Mouse (Mus musculus) midbrain, embryonic 10.5 days (tissue): ENCODE results near the gene Frem1. TPM values are rescaled to one million over a fixed set of nuclear protein-coding genes. Genes with fewer than 3 reads are reported as not detected.

Source experiments
- DNase-seq: peaks from one replicate; pipeline ENCODE4 v3.0.0-alpha.2; 2017; ENCODE audit warnings: low spot score
- H3K27ac ChIP-seq: fragments of 300-500 bp; sonication (generic); replicated peaks from 2 replicates; pipeline ENCODE4 v1.5.1; 2016; ENCODE audit warnings: mild to moderate bottlenecking
- H3K27me3 ChIP-seq: fragments of 300-500 bp; sonication (generic); 2 replicates; pipeline ENCODE4 v1.6.1; 2016; ENCODE audit warnings: low read depth, mild to moderate bottlenecking; ENCODE audit not compliant: poor library complexity, severe bottlenecking
- H3K36me3 ChIP-seq: fragments of 300-500 bp; sonication (generic); 2 replicates; pipeline ENCODE4 v1.6.1; 2016; ENCODE audit warnings: mild to moderate bottlenecking, moderate library complexity
- H3K4me1 ChIP-seq: fragments of 300-500 bp; sonication (generic); 2 replicates; pipeline ENCODE4 v1.6.1; 2016
- H3K4me3 ChIP-seq: fragments of 300-500 bp; sonication (generic); 2 replicates; pipeline ENCODE4 v1.5.1; 2016; ENCODE audit warnings: mild to moderate bottlenecking, moderate library complexity
- H3K9me3 ChIP-seq: fragments of 300-500 bp; sonication (generic); replicated peaks from 2 replicates; pipeline ENCODE4 v1.6.1; 2016; ENCODE audit warnings: mild to moderate bottlenecking
- WGBS: fragments of 180-500 bp; shearing (Covaris S2); methylation state at CpG from one replicate; pipeline ENCODE4 v1.1.7; 2016; 5-methylcytosine and 5-hydroxymethylcytosine counted together
- polyA plus RNA-seq: library from polyadenylated mRNA; unstranded; fragments of >200 nt; fragmentation: Nextera tagmentation; extraction: Ambion mirVana; gene quantifications from 2 replicates; pipeline ENCODE4 v1.2.1, GENCODE M21; 2016

The Frem1 gene
- polyA plus RNA-seq, 1 experiment from 2014 or later, result 6.0 TPM

DNA sequence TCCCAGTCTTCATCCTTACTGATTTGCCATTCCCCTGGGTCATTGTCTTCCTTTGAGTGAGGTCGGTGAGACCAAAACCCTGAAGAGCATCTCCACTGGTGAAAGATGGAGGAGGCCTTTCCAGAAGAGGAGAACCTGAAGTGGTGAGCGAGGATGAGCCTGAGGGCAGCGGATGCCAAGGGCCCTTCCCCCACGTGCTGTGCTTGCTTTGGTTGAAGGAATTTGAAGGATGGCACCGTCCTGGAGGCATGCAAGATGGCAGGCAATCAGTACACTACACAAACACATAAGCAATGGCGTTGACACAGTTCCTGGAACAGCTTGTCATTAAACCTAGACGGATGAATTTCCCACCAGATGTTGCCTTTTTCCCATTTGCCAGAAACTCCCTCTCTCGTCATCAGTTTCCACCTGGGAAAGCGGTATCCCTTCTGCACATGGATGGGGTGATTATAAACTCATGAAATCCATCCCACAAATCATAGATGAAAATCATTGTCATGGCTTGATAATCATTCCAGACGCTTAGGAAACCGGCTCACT lies 137.5 kb downstream of the Frem1 start:
- Histone ChIP-seq H3K4me1 (peaks cover 15% of the 10 kb centered on the region), H3K9me3 (no peaks in the 10 kb centered on the region), H3K27me3 (no peaks in the 10 kb centered on the region), H3K27ac (no peak overlapping the region), H3K36me3 (peaks cover 3% of the 10 kb centered on the region; the same call in 1 of the 2 replicates), H3K4me3 (no peak overlapping the region)
- no peak for DNase-seq
- 88% methylated on average over 11 of the region's 11 CpGs for WGBS

DNA sequence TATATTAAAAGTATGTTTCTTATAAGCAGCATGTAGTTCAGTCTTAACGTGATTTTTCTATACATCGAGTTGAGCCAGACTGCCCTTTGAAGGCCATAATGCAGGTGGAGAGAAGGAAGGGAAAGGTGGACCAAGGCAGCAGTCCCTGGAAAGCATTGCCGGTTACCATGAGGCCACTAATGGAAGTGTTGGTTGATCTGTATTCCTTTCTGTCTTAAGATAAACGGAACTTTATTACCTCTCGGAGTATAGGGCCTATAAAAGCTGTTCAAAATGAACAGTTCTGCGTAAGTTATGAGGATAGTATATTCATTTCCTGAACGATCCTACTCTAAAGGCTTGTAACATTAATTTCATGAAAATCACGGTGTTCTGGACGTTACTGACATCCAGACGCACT lies 156.9 kb downstream of the Frem1 start:
- no peak overlapping the region for H3K4me3 ChIP-seq
- WGBS, result 96% methylated on average over 10 of the region's 10 CpGs

DNA sequence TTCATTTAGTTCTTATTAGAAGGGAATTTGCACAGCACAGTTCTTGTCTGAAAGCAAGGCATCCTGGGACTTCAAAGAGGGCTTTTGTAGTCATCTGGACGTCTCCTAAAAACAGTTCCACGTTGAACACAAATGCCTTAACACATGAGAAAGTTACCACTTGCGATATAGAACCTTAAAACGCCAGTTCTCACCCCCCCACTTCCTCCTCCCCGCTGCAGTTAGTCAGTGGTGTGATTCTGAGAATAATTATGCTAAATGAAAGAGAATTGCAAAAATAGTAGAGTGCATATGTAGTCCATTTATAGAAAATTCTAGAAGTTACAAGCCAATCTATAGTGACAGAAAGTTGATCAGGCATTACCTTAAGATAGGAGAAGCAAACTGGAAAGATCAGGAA lies 159.9 kb downstream of the Frem1 start:
- Histone ChIP-seq H3K36me3 (no peaks in the 10 kb centered on the region), H3K27ac (no peak overlapping the region), H3K9me3 (no peaks in the 10 kb centered on the region), H3K27me3 (no peaks in the 10 kb centered on the region), H3K4me1 (0 out of 2 replicates have a peak, but pooled peaks cover 4% of the 10 kb centered on the region), H3K4me3 (no peak overlapping the region)
- 90% methylated on average over 5 of the region's 5 CpGs for WGBS
- no peak for DNase-seq

More for the DNA sequence above, 156.9 kb downstream of the Frem1 start:
- Histone ChIP-seq H3K27me3 (no peaks in the 10 kb centered on the region), H3K9me3 (no peaks in the 10 kb centered on the region), H3K27ac (no peak overlapping the region), H3K4me1 (0 out of 2 replicates have a peak, but pooled peaks cover under 1% of the 10 kb centered on the region), H3K36me3 (peaks cover 2% of the 10 kb centered on the region; the same call in 1 of the 2 replicates)
- DNase-seq, result no peak

DNA sequence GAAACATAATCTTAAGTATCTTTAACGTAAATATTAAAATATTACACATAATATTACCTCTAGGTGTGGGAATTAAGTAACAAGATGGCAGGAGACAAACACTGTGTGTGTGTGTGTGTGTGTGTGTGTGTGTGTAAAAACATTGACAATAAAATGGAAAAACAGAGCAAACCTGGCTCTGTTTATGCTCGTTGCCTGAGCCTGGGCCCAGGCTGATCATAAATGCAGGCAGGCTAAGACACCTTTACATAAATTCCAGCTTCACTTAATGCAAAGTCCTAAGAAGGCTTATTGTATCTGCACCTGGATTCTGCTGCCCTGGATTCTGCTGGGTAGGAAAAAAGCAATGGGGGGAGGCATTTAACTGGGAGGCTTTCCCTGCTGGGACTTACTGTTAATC lies 160.6 kb downstream of the Frem1 start:
- Histone ChIP-seq H3K4me3 (no peak overlapping the region), H3K36me3 (no peaks in the 10 kb centered on the region), H3K27me3 (no peaks in the 10 kb centered on the region), H3K4me1 (0 out of 2 replicates have a peak, but pooled peaks cover 4% of the 10 kb centered on the region), H3K27ac (no peak overlapping the region), H3K9me3 (no peaks in the 10 kb centered on the region)
- DNase-seq, result no peak
- 95% methylated on average over 2 of the region's 2 CpGs for WGBS

DNA sequence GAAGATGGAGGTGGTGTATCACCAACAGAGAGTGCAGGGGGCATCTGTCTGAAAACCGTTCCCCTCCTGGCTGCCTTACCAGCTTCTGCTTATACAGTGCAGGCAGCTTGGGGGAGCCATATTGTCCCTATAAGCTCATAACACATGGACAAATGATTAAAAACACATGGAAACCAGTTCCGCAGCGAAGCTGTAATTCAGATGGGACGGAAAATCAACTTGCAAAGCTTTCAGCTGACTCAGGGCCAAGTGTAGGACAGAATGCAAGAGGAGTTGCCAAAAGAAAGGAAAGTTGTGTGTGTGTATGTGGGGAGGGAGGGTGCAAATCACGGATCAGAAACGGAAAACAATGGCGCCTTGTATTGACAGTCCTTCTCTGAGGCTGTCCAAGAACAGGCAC lies 161.1 kb downstream of the Frem1 start:
- H3K9me3 ChIP-seq, result no peaks in the 10 kb centered on the region
- WGBS, result 85% methylated on average over 7 of the region's 7 CpGs
- no peak for DNase-seq
- no peaks in the 10 kb centered on the region for H3K27me3 ChIP-seq
- no peak overlapping the region for H3K27ac ChIP-seq
- no peak overlapping the region for H3K4me3 ChIP-seq
- H3K36me3 ChIP-seq, result no peaks in the 10 kb centered on the region
- H3K4me1 ChIP-seq, result 0 out of 2 replicates have a peak, but pooled peaks cover 4% of the 10 kb centered on the region

DNA sequence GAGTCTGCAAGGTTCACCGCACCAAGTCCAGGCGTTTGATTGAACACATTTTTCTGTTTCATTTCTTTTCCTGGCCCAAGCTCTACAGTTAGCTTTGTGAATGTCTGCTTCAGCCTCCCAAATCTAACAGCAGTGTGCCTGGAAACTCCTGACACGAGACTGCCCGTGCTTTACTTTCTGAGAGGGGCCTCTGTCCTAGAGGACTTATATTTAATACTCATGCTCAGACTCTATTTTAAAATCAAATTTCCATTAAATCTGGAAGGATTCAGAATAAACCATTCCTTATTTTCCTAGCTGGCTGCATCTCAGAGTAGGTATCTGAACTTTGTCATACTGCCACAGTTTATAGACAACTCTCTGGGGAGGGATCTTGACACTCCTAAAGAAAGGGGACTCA lies 161.6 kb downstream of the Frem1 start:
- Histone ChIP-seq H3K27ac (no peak overlapping the region), H3K4me1 (0 out of 2 replicates have a peak, but pooled peaks cover 4% of the 10 kb centered on the region), H3K27me3 (no peaks in the 10 kb centered on the region), H3K9me3 (no peaks in the 10 kb centered on the region), H3K36me3 (no peaks in the 10 kb centered on the region), H3K4me3 (no peak overlapping the region)
- 82% methylated on average over 4 of the region's 4 CpGs for WGBS
- DNase-seq, result no peak

DNA sequence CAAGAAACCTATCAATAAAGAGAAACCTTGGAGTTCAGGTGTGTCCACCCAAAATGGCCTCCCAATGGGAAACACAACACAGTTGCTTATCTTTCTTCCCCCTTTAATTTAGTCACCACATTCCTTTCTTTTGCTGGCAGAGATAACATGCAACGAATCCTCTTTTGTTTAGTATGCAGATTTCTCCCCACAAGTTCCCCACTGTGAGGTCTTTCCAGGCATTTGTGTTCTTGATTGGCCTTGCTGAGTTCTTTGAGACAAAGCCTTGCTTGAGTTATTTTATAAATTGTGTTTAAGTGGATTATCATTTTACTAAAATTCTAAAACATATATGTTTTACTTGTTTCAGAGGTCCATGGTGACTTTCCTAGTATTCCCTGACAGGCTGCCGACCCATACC lies 166.0 kb downstream of the Frem1 start:
- DNase-seq, result no peak
- Histone ChIP-seq H3K27ac (no peak overlapping the region), H3K4me1 (0 out of 2 replicates have a peak, but pooled peaks cover 4% of the 10 kb centered on the region), H3K27me3 (no peaks in the 10 kb centered on the region), H3K9me3 (no peaks in the 10 kb centered on the region), H3K4me3 (no peak overlapping the region), H3K36me3 (no peaks in the 10 kb centered on the region)
- 51% methylated on average over 2 of the region's 2 CpGs for WGBS

DNA sequence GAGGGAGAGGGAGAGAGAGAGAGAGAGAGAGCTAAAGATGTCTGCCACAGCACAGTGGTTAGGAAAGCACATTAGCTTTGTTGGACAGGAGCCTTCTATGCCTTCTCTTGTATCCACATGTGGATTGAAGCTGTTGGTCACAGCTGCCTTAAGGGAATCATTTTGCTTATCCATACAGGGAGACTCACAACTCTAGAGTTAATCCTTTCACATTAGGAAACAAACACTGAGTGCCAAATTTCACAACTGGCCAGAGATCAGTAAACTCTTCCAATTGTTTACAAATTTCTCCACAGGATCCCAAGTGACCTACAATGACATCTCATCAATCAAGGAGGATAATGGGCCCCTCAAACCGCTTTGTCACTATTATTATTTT lies 166.6 kb downstream of the Frem1 start:
- no peaks in the 10 kb centered on the region for H3K9me3 ChIP-seq
- no peaks in the 10 kb centered on the region for H3K27me3 ChIP-seq
- WGBS, result 60% methylated on average over 1 of the region's 1 CpGs
- no peak overlapping the region for H3K4me3 ChIP-seq
- no peak overlapping the region for H3K27ac ChIP-seq
- H3K4me1 ChIP-seq, result 0 out of 2 replicates have a peak, but pooled peaks cover 4% of the 10 kb centered on the region
- no peak for DNase-seq
- H3K36me3 ChIP-seq, result no peaks in the 10 kb centered on the region

DNA sequence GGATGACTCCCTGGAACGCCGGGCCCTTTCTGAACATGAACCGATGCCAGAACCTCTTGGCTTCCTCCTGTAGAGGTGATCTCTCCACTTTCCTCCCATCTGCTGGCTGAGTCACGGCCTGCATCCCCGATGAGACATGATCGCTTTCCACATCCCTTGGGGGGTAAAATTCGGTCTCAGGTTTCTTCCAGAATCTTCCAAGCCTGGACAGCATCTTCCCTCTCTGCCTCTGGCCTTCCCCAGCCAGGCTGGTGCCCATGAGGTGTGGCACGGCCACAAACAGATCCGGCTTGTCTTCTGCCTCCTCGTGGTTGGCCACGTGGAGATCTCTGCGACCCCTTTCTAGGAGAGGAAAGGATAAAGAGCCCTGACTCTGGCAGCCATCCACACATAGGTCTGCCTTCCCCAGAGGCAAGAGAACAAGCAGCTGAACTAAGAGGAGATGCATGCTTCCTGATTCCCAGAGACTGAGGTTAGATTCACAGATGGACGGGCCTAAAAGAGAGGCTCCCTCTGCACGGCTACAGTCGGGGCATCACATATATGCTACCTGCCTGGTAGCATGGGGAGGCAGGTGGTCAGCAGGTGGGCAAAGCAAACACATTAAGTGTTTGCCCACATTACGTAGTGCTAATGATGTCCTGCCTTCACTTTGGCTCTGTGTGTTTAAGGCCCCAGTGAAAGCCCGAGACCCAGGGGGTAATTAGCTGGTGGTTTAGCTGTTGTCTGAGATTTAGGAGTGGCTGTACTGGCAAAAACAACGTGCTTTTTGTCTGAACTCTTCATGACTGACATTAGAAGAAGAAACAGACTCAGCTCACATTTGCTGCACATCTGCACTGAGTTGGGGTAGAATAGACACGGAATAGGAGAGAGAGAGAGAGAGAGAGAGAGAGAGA lies 167.3 kb downstream of the Frem1 start, which contains the start of gene Cer1:
Cer1 (minus strand) TSS at position 513 of the 899 bp plus-strand sequence.
- no peak for DNase-seq
- H3K27ac ChIP-seq, result no peak within 1 kb of the TSS
- no peaks in the 10 kb centered on the region for H3K9me3 ChIP-seq
- WGBS, result 74% methylated on average over 18 of the region's 19 CpGs
- H3K4me1 ChIP-seq, result 0 out of 2 replicates have a peak, but pooled peaks cover under 1% of the 10 kb centered on the region
- no peak within 1 kb of the TSS for H3K4me3 ChIP-seq
- no peaks in the 10 kb centered on the region for H3K36me3 ChIP-seq
- no peaks in the 10 kb centered on the region for H3K27me3 ChIP-seq

DNA sequence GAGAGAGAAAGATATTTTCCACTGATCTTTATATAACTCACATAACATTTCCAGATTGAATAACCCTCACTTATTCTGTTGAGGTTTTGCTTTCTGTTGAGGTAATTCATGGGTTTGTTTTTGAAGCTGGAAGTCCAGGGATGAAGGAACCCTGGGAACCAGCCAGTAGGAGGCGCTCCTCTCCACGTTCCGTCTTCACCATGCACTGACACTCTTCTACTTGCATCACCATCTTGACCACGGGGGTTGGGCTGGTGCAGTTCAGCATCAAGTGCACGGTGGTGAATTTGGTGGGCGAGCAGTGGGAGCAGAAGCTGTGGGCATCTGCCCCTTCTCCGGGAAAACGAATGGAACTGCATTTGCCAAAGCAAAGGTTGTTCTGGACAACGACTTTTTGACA lies 169.6 kb downstream of the Frem1 start:
- Histone ChIP-seq H3K27ac (no peak overlapping the region), H3K27me3 (no peaks in the 10 kb centered on the region), H3K4me3 (no peak overlapping the region), H3K9me3 (no peaks in the 10 kb centered on the region), H3K4me1 (no peaks in the 10 kb centered on the region), H3K36me3 (no peaks in the 10 kb centered on the region)
- DNase-seq, result no peak
- WGBS, result 78% methylated on average over 9 of the region's 9 CpGs

DNA sequence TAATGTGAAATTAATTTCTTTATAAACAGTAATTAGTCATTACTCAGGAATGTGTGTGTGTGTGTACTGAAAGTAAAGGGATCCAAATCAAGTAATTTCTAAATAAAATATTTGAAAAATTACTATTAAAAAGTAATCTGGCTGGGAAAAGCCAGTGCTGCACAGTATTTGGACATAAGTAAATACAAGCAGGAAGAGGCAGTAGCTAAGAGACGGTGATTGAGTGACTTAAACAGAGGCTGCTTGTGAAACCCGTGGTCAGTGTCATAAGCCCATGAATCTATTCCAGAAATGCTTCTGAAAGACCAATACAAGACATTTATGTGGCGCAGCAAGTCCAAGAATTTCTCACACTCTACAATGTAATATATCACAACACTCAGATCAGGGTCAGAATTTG lies 170.8 kb downstream of the Frem1 start:
- Histone ChIP-seq H3K27me3 (no peaks in the 10 kb centered on the region), H3K36me3 (no peaks in the 10 kb centered on the region), H3K27ac (no peak overlapping the region), H3K4me1 (no peaks in the 10 kb centered on the region), H3K9me3 (no peaks in the 10 kb centered on the region), H3K4me3 (no peak overlapping the region)
- no peak for DNase-seq
- WGBS, result 85% methylated on average over 3 of the region's 3 CpGs

DNA sequence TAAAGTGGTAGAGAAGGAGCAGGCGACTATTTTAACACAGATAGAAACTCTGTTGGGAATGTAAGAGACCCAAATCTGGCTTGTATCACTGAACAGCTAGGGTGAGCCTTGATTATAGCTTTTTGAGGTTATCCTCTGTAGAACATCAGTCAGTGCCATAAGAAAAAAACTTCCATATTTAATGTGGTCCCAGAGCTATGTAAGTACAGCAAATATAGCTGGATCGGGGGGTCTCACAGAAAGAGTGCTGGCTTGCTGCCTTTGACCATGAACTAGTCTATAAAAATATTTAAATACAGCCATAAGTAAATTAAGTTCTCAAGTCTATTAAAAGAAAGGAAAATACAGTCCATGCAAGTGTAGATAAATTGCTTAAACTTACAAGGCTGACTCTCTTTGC lies 171.9 kb downstream of the Frem1 start:
- no peak for DNase-seq
- Histone ChIP-seq H3K36me3 (no peaks in the 10 kb centered on the region), H3K27me3 (no peaks in the 10 kb centered on the region), H3K4me1 (no peaks in the 10 kb centered on the region), H3K4me3 (no peak overlapping the region), H3K9me3 (no peaks in the 10 kb centered on the region), H3K27ac (no peak overlapping the region)
- WGBS, result 85% methylated on average over 2 of the region's 2 CpGs

DNA sequence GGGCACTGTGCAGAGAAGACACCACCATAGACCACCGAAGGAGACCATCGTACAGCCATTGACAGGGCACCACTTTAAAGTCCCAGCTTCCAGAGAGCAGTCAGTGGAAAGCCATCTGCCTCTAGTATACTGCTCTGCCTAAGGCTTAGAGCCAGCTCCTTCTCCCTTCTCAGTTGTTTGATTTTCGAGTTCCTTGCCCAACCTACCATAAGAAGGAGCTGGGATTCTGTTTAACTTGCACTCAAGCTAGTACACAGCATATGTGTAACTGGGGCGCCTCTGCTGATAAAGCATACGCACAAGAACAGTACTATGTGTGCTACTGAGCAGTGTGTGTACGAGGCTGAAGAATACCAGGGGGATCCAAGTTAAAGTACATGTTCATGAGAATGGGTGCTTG lies 173.0 kb downstream of the Frem1 start:
- Histone ChIP-seq H3K9me3 (no peaks in the 10 kb centered on the region), H3K4me3 (no peak overlapping the region), H3K27me3 (no peaks in the 10 kb centered on the region), H3K36me3 (no peaks in the 10 kb centered on the region), H3K4me1 (no peaks in the 10 kb centered on the region), H3K27ac (no peak overlapping the region)
- WGBS, result 86% methylated on average over 6 of the region's 6 CpGs
- DNase-seq, result no peak
